8 mouse cellular contexts compared by ENCODE assay signal in the genomic region with DNA sequence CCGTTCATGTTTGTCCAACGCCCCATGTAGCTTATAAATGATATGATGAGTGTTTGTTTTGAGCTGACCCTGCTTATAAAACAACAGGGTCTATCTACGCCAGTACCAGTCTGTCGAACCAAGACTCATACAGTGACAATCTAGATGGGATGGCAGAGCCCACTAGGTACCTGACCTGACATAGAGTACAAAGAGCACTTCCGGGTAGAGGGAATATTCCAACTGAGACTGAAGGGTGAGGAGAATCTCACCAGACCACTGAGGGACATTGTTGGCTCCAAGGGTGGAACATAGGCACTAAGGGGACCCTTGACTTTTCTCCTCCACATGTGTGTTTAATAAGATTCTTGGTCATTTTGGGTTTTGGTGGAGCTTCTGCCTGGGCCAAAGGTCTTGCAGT. TPM values are rescaled to one million over a fixed set of nuclear protein-coding genes. Genes with fewer than 3 reads are reported as not detected.
DNase-seq lines count a peak whose midpoint lies in the region; ATAC-seq and TF ChIP-seq lines count a peak whose summit lies in the region.

No protein-coding gene starts in this region.

- WGBS in cerebellum, adult 2 months = 23% methylated on average over 5 of the region's 5 CpGs
- 26% methylated on average over 5 of the region's 5 CpGs for WGBS in lung, postnatal 0 days
- 21% methylated on average over 5 of the region's 5 CpGs for WGBS in lung, adult 2 months
- 14% methylated on average over 5 of the region's 5 CpGs for WGBS in intestine, postnatal 0 days
- WGBS in neural tube, embryonic 15.5 days = 45% methylated on average over 5 of the region's 5 CpGs

- H3K27ac ChIP-seq in cerebellum, adult 2 months (ENCODE audit: insufficient read depth, low read length) = no peak overlapping the region
- H3K27ac ChIP-seq in lung, postnatal 0 days (ENCODE audit: low read length) = peak overlapping the region; percentile 64
- H3K27ac ChIP-seq in intestine, postnatal 0 days (ENCODE audit: low read depth, low read length) = peak overlapping the region; percentile 98
- H3K27ac ChIP-seq in neural tube, embryonic 15.5 days (replicated peaks) = peak overlapping the region; percentile 100

- ATAC-seq in lung, postnatal 0 days = no peak
- no peak for ATAC-seq in intestine, postnatal 0 days
- no peak for ATAC-seq in neural tube, embryonic 15.5 days (ENCODE audit: low FRiP score)

- TF ChIP-seq POLR2A in cerebellum, adult 2 months (IDR thresholded peaks at IDR 0.05; ENCODE audit: borderline replicate concordance, insufficient read depth, low read length) = no peak
- no peak for TF ChIP-seq POLR2A in lung, adult 2 months (IDR thresholded peaks at IDR 0.05; ENCODE audit: borderline replicate concordance, extremely low read depth, low read depth, low read length)

- H3K4me3 ChIP-seq in cerebellum, adult 2 months (replicated peaks; ENCODE audit: insufficient read depth, low read depth, low read length) = peak overlapping the region; percentile 90
- H3K4me3 ChIP-seq in lung, postnatal 0 days (ENCODE audit: low read depth, low read length) = peak overlapping the region; percentile 49
- no peak overlapping the region for H3K4me3 ChIP-seq in lung, adult 2 months (replicated peaks; ENCODE audit: extremely low read depth, low read depth, low read length)
- H3K4me3 ChIP-seq in intestine, postnatal 0 days (ENCODE audit: low read depth, low read length) = peak overlapping the region; percentile 57
- peak overlapping the region; percentile 61 for H3K4me3 ChIP-seq in neural tube, embryonic 15.5 days (replicated peaks)

- H3K9me3 ChIP-seq in lung, postnatal 0 days (ENCODE audit: low read length) = no peaks in the 10 kb centered on the region
- H3K9me3 ChIP-seq in intestine, postnatal 0 days (ENCODE audit: control insufficient read depth) = no peaks in the 10 kb centered on the region
- no peaks in the 10 kb centered on the region for H3K9me3 ChIP-seq in neural tube, embryonic 15.5 days (replicated peaks)

- DNase-seq in cerebellum, adult 2 months = no peak
- DNase-seq in cerebellum, adult 11 months = no peak
- no peak for DNase-seq in lung, postnatal 0 days (ENCODE audit: low spot score)
- DNase-seq in lung, adult 2 months = no peak
- no peak for DNase-seq in ovary, adult 18-20 months (ENCODE audit: low spot score)
- no peak for DNase-seq in layer of hippocampus, adult 11-12 months (ENCODE audit: low spot score)

- no peaks in the 10 kb centered on the region for H3K27me3 ChIP-seq in cerebellum, adult 2 months (ENCODE audit: control insufficient read depth, insufficient read depth, low read length)
- no peaks in the 10 kb centered on the region for H3K27me3 ChIP-seq in lung, postnatal 0 days (replicated peaks; ENCODE audit: insufficient read depth, low read length)
- H3K27me3 ChIP-seq in intestine, postnatal 0 days (replicated peaks; ENCODE audit: control insufficient read depth, insufficient read depth, low read length) = no peaks in the 10 kb centered on the region
- H3K27me3 ChIP-seq in neural tube, embryonic 15.5 days (replicated peaks) = no peaks in the 10 kb centered on the region

- TF ChIP-seq CTCF in cerebellum, adult 2 months (IDR thresholded peaks at IDR 0.05; ENCODE audit: borderline replicate concordance, insufficient read depth, low read depth, low read length) = no peak
- TF ChIP-seq CTCF in lung, postnatal 0 days (IDR thresholded peaks at IDR 0.05) = no peak
- no peak for TF ChIP-seq CTCF in lung, adult 2 months (IDR thresholded peaks at IDR 0.05; ENCODE audit: insufficient read depth, low read length)
- TF ChIP-seq CTCF in intestine, postnatal 0 days (IDR thresholded peaks at IDR 0.05; ENCODE audit: low read depth) = no peak

- TF ChIP-seq EP300 in lung, postnatal 0 days (IDR thresholded peaks at IDR 0.05) = no peak

- H3K9ac ChIP-seq in lung, postnatal 0 days (replicated peaks; ENCODE audit: low read depth) = peak overlapping the region; percentile 61; the same call in 1 of the 2 replicates
- H3K9ac ChIP-seq in intestine, postnatal 0 days (ENCODE audit: low read depth, low read length) = peak overlapping the region; percentile 43
- peak overlapping the region; percentile 54 for H3K9ac ChIP-seq in neural tube, embryonic 15.5 days (replicated peaks)

- no peaks in the 10 kb centered on the region for H3K36me3 ChIP-seq in lung, postnatal 0 days (ENCODE audit: insufficient read depth, low read length)
- H3K36me3 ChIP-seq in intestine, postnatal 0 days (ENCODE audit: control insufficient read depth, insufficient read depth) = peaks cover under 1% of the 10 kb centered on the region; the same call in 1 of the 2 replicates
- H3K36me3 ChIP-seq in neural tube, embryonic 15.5 days = peaks cover 3% of the 10 kb centered on the region; the same call in 1 of the 2 replicates

- H3K4me2 ChIP-seq in lung, postnatal 0 days (replicated peaks; ENCODE audit: low read depth, low read length) = peak overlapping the region; percentile 88
- H3K4me2 ChIP-seq in intestine, postnatal 0 days (replicated peaks; ENCODE audit: low read depth) = peak overlapping the region; percentile 81
- peak overlapping the region; percentile 90 for H3K4me2 ChIP-seq in neural tube, embryonic 15.5 days

- peaks cover 6% of the 10 kb centered on the region; the same call in 1 of the 2 replicates for H3K4me1 ChIP-seq in cerebellum, adult 2 months (ENCODE audit: control insufficient read depth, insufficient read depth, low read length)
- peaks cover 8% of the 10 kb centered on the region for H3K4me1 ChIP-seq in lung, postnatal 0 days (ENCODE audit: insufficient read depth, low read depth, low read length)
- H3K4me1 ChIP-seq in lung, adult 2 months (ENCODE audit: control insufficient read depth, insufficient read depth, low read length) = peaks cover 7% of the 10 kb centered on the region
- H3K4me1 ChIP-seq in intestine, postnatal 0 days (replicated peaks; ENCODE audit: control insufficient read depth, insufficient read depth, low read length) = peaks cover 18% of the 10 kb centered on the region; the same call in 1 of the 2 replicates
- H3K4me1 ChIP-seq in neural tube, embryonic 15.5 days = peaks cover 28% of the 10 kb centered on the region

RNA-seq across cellular contexts. Expression of a gene that starts 1.3 kb away (rescaled TPM):
- polyA plus RNA-seq in cerebellum, adult 2 months (2012; rRNA removed) = 39.1 and 40.1 TPM in 2 replicates
- 18.8 and 19.0 TPM in 2 replicates for polyA plus RNA-seq in lung, postnatal 0 days (2015; fragmentation: Nextera tagmentation; extraction: Ambion mirVana)
- 24.6 and 27.6 TPM in 2 replicates for polyA plus RNA-seq in lung, adult 2 months (2012; rRNA removed)
- 26.5 and 27.5 TPM in 2 replicates for polyA plus RNA-seq in intestine, postnatal 0 days (2015; fragmentation: Nextera tagmentation; extraction: Ambion mirVana)
- polyA plus RNA-seq in neural tube, embryonic 15.5 days (2015; fragmentation: Nextera tagmentation; extraction: Ambion mirVana) = 37.8 and 37.9 TPM in 2 replicates

RNA-seq across cellular contexts. Expression of a gene that starts 17.1 kb away (rescaled TPM):
- 4.3 and 5.1 TPM in 2 replicates for polyA plus RNA-seq in cerebellum, adult 2 months (2012; rRNA removed)
- polyA plus RNA-seq in lung, postnatal 0 days (2015; fragmentation: Nextera tagmentation; extraction: Ambion mirVana) = 2.7 and 3.1 TPM in 2 replicates
- polyA plus RNA-seq in lung, adult 2 months (2012; rRNA removed) = 21.6 and 29.5 TPM in 2 replicates
- 1.3 and 1.6 TPM in 2 replicates for polyA plus RNA-seq in intestine, postnatal 0 days (2015; fragmentation: Nextera tagmentation; extraction: Ambion mirVana)
- 3.1 and 3.3 TPM in 2 replicates for polyA plus RNA-seq in neural tube, embryonic 15.5 days (2015; fragmentation: Nextera tagmentation; extraction: Ambion mirVana)

RNA-seq across cellular contexts. Expression of a gene that starts 42.2 kb away (rescaled TPM):
- 30.8 and 32.9 TPM in 2 replicates for polyA plus RNA-seq in cerebellum, adult 2 months (2012; rRNA removed)
- 109 and 121 TPM in 2 replicates for polyA plus RNA-seq in lung, postnatal 0 days (2015; fragmentation: Nextera tagmentation; extraction: Ambion mirVana)
- 194 TPM in 2 replicates for polyA plus RNA-seq in lung, adult 2 months (2012; rRNA removed)
- 98.5 and 106 TPM in 2 replicates for polyA plus RNA-seq in intestine, postnatal 0 days (2015; fragmentation: Nextera tagmentation; extraction: Ambion mirVana)
- 40.9 and 55.5 TPM in 2 replicates for polyA plus RNA-seq in neural tube, embryonic 15.5 days (2015; fragmentation: Nextera tagmentation; extraction: Ambion mirVana)

RNA-seq across cellular contexts. Expression of a gene that starts 50.5 kb away (rescaled TPM):
- 1.1 and 2.0 TPM in 2 replicates for polyA plus RNA-seq in cerebellum, adult 2 months (2012; rRNA removed)
- polyA plus RNA-seq in lung, postnatal 0 days (2015; fragmentation: Nextera tagmentation; extraction: Ambion mirVana) = not detected in 2 replicates
- 0.23 and 0.36 TPM in 2 replicates for polyA plus RNA-seq in lung, adult 2 months (2012; rRNA removed)
- polyA plus RNA-seq in intestine, postnatal 0 days (2015; fragmentation: Nextera tagmentation; extraction: Ambion mirVana) = 0.12 and 0.14 TPM in 2 replicates
- polyA plus RNA-seq in neural tube, embryonic 15.5 days (2015; fragmentation: Nextera tagmentation; extraction: Ambion mirVana) = 1.3 TPM in 2 replicates

RNA-seq across cellular contexts. Expression of a gene that starts 53.0 kb away (rescaled TPM):
- polyA plus RNA-seq in cerebellum, adult 2 months (2012; rRNA removed) = 96.9 and 101 TPM in 2 replicates
- 23.8 and 26.6 TPM in 2 replicates for polyA plus RNA-seq in lung, postnatal 0 days (2015; fragmentation: Nextera tagmentation; extraction: Ambion mirVana)
- polyA plus RNA-seq in lung, adult 2 months (2012; rRNA removed) = 56.3 and 76.2 TPM in 2 replicates
- polyA plus RNA-seq in intestine, postnatal 0 days (2015; fragmentation: Nextera tagmentation; extraction: Ambion mirVana) = 7.1 and 9.3 TPM in 2 replicates
- polyA plus RNA-seq in neural tube, embryonic 15.5 days (2015; fragmentation: Nextera tagmentation; extraction: Ambion mirVana) = 105 and 121 TPM in 2 replicates
